Mouse (Mus musculus) macrophage (primary cell): Measurements from ENCODE around the gene Sox2. TPM values are rescaled to one million over a fixed set of nuclear protein-coding genes. Genes with fewer than 3 reads are reported as not detected.

Experiments used
- H3K27ac ChIP-seq: fragments of 350-480 bp; formaldehyde crosslinking; 2 replicates; pipeline ENCODE4 v1.9.0; 2021
- H3K36me3 ChIP-seq: fragments of 350-480 bp; formaldehyde crosslinking; 2 replicates; pipeline ENCODE4 v1.9.0; 2021; ENCODE audit errors: inconsistent target
- H3K4me3 ChIP-seq: fragments of 350-480 bp; formaldehyde crosslinking; 2 replicates; pipeline ENCODE4 v1.9.0; 2021; ENCODE audit errors: inconsistent target
- H3K79me2 ChIP-seq: fragments of 350-480 bp; formaldehyde crosslinking; 2 replicates; pipeline ENCODE4 v1.9.0; 2021; ENCODE audit errors: inconsistent target
- WGBS: methylation state at CpG from one replicate; pipeline ENCODE4 v1.1.7; 2026; ENCODE audit warnings: inconsistent platforms; ENCODE audit not compliant: missing documents; 5-methylcytosine and 5-hydroxymethylcytosine counted together
- polyA plus RNA-seq: library from polyadenylated mRNA; stranded (reverse); fragments of 250-400 nt; gene quantifications from 3 replicates; pipeline ENCODE4 v1.2.4, GENCODE M21; 2018; ENCODE audit warnings: inconsistent platforms

Gene Sox2
- polyA plus RNA-seq, 1 experiment from 2014 or later, result not detected

- Histone ChIP-seq H3K79me2 (no peaks in the 10 kb centered on the region), H3K4me3 (no peak overlapping the region), H3K27ac (no peak overlapping the region), H3K36me3 (no peaks in the 10 kb centered on the region)
- 51% methylated on average over 7 of the region's 7 CpGs for WGBS
These were observed 28.6 kb downstream of the Sox2 start for GRCm38 (mm10) chr3:34678840-34679239.

GRCm38 (mm10) chr3:34679439-34679838 is 29.2 kb downstream of the Sox2 start:
- Histone ChIP-seq H3K4me3 (no peak overlapping the region), H3K79me2 (no peaks in the 10 kb centered on the region), H3K27ac (no peak overlapping the region), H3K36me3 (no peaks in the 10 kb centered on the region)
- WGBS, result 65% methylated on average over 2 of the region's 2 CpGs

- no peak overlapping the region for H3K27ac ChIP-seq
- no peak overlapping the region for H3K4me3 ChIP-seq
- 71% methylated on average over 3 of the region's 3 CpGs for WGBS
- no peaks in the 10 kb centered on the region for H3K79me2 ChIP-seq
- no peaks in the 10 kb centered on the region for H3K36me3 ChIP-seq
These were observed 29.7 kb downstream of the Sox2 start for GRCm38 (mm10) chr3:34679921-34680320.

DNA sequence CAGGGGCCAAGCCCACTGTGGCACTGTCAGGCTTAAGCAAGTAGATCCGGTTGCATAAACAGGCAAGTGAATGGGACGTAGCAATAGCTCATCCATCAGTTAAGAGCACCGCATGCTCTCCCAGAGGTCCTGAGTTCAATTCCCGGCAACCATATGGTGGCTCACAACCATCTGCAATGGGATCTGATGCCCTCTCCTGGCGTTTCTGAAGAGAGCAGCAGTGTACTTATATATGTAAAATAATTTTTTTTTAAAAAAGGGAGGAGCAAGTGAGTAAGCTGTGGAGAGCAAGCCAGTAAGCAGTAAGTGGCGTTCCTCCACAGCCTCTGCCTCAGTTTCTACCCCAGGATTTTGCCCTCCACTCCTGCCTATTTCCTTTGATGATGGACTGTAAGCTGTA is 37.9 kb downstream of the Sox2 start:
- no peaks in the 10 kb centered on the region for H3K36me3 ChIP-seq
- H3K79me2 ChIP-seq, result no peaks in the 10 kb centered on the region
- H3K4me3 ChIP-seq, result no peak overlapping the region
- no peak overlapping the region for H3K27ac ChIP-seq
- WGBS, result 77% methylated on average over 6 of the region's 6 CpGs

DNA sequence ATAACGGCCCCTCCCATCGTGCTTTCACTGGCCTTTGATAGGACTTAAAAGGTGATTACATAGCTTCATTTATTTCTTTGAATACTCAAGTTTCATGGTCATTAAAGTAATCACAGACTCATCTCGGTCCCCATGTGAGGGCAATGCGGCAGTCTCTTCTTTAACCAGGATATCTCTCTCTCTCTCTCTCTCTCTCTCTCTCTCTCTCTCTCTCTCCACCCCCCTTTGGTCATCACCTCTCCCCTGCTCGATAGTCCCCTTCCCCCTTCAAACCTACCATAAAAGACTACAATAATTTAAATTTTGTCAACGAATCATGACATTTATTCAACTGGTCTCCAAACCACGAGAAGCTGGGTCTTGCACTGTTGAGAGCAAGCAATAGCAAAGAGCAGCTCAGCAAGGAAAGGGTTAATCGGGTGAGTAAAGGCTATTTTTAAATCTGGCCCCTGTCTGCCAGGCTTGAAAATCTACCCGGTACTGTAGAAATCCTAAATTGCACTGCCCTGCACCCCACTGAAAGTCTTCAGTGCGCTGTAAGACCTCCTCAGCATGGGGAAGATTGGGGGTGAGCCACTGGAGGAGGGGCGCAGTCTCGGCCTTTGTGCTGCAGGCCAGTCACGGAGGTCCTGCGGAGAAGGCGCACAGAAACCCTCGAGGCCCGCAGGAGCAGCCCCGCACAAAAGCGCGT is 41.6 kb downstream of the Sox2 start:
- Histone ChIP-seq H3K79me2 (no peaks in the 10 kb centered on the region), H3K27ac (no peak overlapping the region), H3K36me3 (no peaks in the 10 kb centered on the region), H3K4me3 (no peak overlapping the region)
- 20% methylated on average over 18 of the region's 20 CpGs for WGBS

DNA sequence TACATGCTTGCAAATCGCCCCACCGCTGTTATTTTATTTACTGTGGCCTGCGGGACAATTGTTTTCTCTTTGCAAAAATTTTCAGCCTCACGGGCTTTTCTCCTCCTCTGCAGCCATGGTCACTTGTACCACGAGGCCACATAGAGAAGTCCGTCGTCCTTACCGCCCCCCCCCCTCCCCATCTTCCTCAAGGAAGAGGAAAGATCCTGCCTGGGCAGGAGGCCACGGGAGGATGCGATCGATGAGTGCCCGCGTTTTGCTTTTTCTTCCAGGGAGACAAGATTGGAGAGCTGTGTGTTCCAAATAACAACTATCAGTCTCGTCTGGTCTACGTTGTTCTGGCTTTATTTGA is 42.2 kb downstream of the Sox2 start:
- Histone ChIP-seq H3K27ac (no peak overlapping the region), H3K79me2 (no peaks in the 10 kb centered on the region), H3K4me3 (no peak overlapping the region), H3K36me3 (no peaks in the 10 kb centered on the region)
- WGBS, result 36% methylated on average over 14 of the region's 15 CpGs
